Mouse (Mus musculus): ENCODE measurements around the gene Zfp646. TPM values are rescaled to one million over a fixed set of nuclear protein-coding genes. Genes with fewer than 3 reads are reported as not detected.

The Zfp646 gene
- 20.2 and 20.8 TPM in 2 replicates for polyA plus RNA-seq (2012; rRNA removed)

DNA sequence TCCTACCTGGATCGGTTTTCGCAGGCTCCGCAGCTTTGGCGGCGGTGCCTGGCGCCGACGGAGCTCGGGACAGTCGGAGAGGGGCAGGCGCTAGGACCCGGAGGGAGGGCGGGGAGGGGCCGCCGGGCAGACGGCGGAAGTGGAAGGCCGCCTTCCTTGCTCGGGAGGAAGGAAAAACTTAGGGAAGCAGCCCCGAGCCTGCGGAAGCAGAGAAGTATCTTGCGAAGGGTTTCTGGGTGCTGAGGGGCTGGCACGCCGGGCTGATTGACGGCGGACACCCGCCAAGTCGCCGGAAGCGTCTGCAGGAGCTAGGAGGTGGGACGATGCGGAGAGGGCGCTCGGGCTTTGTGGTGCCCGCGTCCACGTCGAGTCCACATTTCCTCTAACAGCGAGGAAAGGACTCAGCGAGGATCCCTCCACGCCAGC lies at the start of gene Zfp646:
TSS of gene Zfp646 (plus strand) at position 181 of the 426 bp plus-strand sequence.

DNA sequence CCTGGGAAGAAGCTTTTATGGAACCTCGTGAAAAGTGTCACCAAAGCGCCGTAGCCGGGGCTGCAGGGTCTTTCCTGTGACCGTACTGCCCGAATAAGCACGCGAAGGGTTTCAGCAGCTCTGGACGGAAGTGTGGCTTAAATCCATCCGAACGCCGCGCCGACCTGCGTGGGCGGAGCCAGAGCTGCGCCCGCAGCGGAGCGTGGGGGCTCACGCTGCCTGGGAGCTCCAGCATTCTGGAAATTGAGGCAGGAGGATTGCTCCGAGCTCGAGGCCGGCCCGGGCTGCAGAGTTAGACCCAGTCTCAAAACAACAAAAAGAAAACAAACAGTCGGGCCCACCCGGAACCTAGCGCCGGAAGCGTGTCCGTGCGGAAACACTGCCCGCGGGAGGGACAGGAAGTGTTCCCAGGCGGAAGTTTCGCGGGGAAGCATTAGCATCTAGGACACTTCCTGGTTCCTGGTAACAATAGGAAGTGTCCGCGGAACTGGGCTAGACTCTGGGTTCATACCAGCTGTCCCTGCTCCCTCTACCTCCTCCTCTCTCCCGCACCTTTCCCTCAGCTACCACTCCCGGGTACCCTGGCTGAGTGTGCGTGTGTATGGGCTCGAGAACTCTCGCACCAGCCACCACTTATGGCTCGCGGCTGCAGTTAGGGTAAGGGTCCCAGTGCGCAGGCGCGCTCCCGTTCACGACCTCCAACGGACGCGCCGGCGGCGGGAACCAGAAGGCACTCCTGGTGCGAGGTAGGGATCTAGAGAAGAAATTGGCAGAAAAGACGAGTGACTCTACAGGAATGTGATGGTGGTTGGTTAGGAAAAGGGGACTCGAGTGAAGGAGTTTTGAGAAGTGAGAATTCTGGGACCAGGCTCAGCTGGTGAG lies 687 bp downstream of the Zfp646 start, which contains the start of gene Zfp668:
TSS of gene Zfp668 (minus strand) at position 362 of the 882 bp plus-strand sequence.

GRCm38 (mm10) chr7:127890798-127891197 lies 14.8 kb downstream of the Zfp646 start, which contains the start of gene Prss53:
TSS of gene Prss53 (minus strand) at chr7:127890970.

GRCm38 (mm10) chr7:127895442-127895841 lies 19.4 kb downstream of the Zfp646 start, which contains the start of the genes Gm21974 and Vkorc1:
TSS of gene Gm21974 (minus strand) at chr7:127895454.
TSS of gene Vkorc1 (minus strand) at chr7:127895617.

GRCm38 (mm10) chr7:127903971-127904796 lies 28.2 kb downstream of the Zfp646 start, which contains the start of gene Bckdk:
TSS of gene Bckdk (plus strand) at chr7:127904082.

DNA sequence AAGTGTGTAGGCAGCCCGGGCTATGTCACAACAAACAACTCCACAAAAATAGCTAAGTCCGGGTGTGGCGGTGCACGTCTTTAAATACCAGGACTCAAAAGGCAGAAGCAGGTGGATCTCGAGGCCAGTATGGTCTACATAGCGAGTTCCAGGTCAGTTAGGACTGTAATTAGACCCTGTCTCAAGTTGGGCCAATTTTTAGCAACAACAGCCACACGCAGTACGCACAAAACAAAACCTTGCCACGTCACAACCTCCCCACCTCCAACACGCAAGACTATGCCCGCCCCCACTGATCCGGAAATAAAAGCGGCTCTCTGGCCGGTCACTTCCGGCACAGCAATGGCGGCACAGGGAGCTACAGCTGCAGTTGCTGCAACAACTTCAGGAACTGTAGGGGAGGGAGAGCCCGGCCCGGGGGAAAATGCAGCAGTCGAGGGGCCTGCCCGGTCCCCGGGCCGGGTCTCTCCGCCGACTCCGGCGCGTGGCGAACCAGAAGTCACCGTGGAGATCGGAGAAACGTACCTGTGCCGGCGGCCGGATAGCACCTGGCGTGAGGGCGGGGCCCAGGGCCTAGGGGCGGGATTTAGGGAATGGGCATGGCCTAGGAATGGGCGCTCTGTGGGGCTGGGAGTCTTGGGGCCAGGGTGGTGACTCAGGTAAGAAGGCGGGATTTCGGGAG lies 36.3 kb downstream of the Zfp646 start, which contains the start of gene Kat8:
TSS of gene Kat8 (plus strand) at position 327 of the 682 bp plus-strand sequence.

GRCm38 (mm10) chr7:127929923-127930322 lies 53.9 kb downstream of the Zfp646 start, which contains the start of gene Prss8:
TSS of gene Prss8 (minus strand) at chr7:127930104.

Other genes starting within 250 kb of the Zfp646 start
- gene Bcl7c, start 167.3 kb upstream of the Zfp646 start, polyA plus RNA-seq (2012; rRNA removed) = 30.5 and 30.6 TPM in 2 replicates
- gene Ctf1, start 163.5 kb upstream of the Zfp646 start, polyA plus RNA-seq (2012; rRNA removed) = 17.1 and 23.7 TPM in 2 replicates
- gene Ctf2, start 144.1 kb upstream of the Zfp646 start, polyA plus RNA-seq (2012; rRNA removed) = not detected in 2 replicates
- 47.9 and 56.8 TPM in 2 replicates for gene Fbxl19, start 131.7 kb upstream of the Zfp646 start, polyA plus RNA-seq (2012; rRNA removed)
- 35.4 and 46.9 TPM in 2 replicates for gene Orai3, start 106.4 kb upstream of the Zfp646 start, polyA plus RNA-seq (2012; rRNA removed)
- 8.2 and 9.2 TPM in 2 replicates for gene Setd1a, start 99.6 kb upstream of the Zfp646 start, polyA plus RNA-seq (2012; rRNA removed)
- gene Gm49388, start 90.6 kb upstream of the Zfp646 start, polyA plus RNA-seq (2012; rRNA removed) = 0.86 TPM in 1 of 2 replicates, not detected in the other
- gene Hsd3b7, start 75.6 kb upstream of the Zfp646 start, polyA plus RNA-seq (2012; rRNA removed) = 64.8 and 84.2 TPM in 2 replicates
- 61.1 and 76.4 TPM in 2 replicates for gene Stx4a, start 51.9 kb upstream of the Zfp646 start, polyA plus RNA-seq (2012; rRNA removed)
- 3.9 and 4.8 TPM in 2 replicates for gene Stx1b, start 51.7 kb upstream of the Zfp646 start, polyA plus RNA-seq (2012; rRNA removed)
- 6.5 and 7.7 TPM in 2 replicates for gene Zfp668, start 607 bp downstream of the Zfp646 start, polyA plus RNA-seq (2012; rRNA removed)
- 5.0 and 5.2 TPM in 2 replicates for gene Prss53, start 14.7 kb downstream of the Zfp646 start, polyA plus RNA-seq (2012; rRNA removed)
- not detected in 2 replicates for gene Gm21974, start 19.2 kb downstream of the Zfp646 start, polyA plus RNA-seq (2012; rRNA removed)
- gene Vkorc1, start 19.4 kb downstream of the Zfp646 start, polyA plus RNA-seq (2012; rRNA removed) = 136 and 159 TPM in 2 replicates
- gene Bckdk, start 27.9 kb downstream of the Zfp646 start, polyA plus RNA-seq (2012; rRNA removed) = 74.3 and 95.0 TPM in 2 replicates
- 9.7 and 12.9 TPM in 2 replicates for gene Kat8, start 36.3 kb downstream of the Zfp646 start, polyA plus RNA-seq (2012; rRNA removed)
- gene Prss8, start 53.9 kb downstream of the Zfp646 start, polyA plus RNA-seq (2012; rRNA removed) = 119 and 136 TPM in 2 replicates
- 7.5 and 10.7 TPM in 2 replicates for gene Prss36, start 70.5 kb downstream of the Zfp646 start, polyA plus RNA-seq (2012; rRNA removed)
- gene Fus, start 91.2 kb downstream of the Zfp646 start, polyA plus RNA-seq (2012; rRNA removed) = 156 and 158 TPM in 2 replicates
- 407 and 442 TPM in 2 replicates for gene Pycard, start 117.6 kb downstream of the Zfp646 start, polyA plus RNA-seq (2012; rRNA removed)
- gene Trim72, start 127.7 kb downstream of the Zfp646 start, polyA plus RNA-seq (2012; rRNA removed) = 18.5 and 21.0 TPM in 2 replicates
- 4.3 and 4.7 TPM in 2 replicates for gene Itgam, start 186.4 kb downstream of the Zfp646 start, polyA plus RNA-seq (2012; rRNA removed)
- 0.10 TPM in 1 of 2 replicates, not detected in the other for gene Gm49368, start 186.5 kb downstream of the Zfp646 start, polyA plus RNA-seq (2012; rRNA removed)